Mouse (Mus musculus): ENCODE measurements around the gene Pogk. TPM values are rescaled to one million over a fixed set of nuclear protein-coding genes. Genes with fewer than 3 reads are reported as not detected.
A peak's percentile ranks its signal among the peaks of the same experiment; 100 is the strongest.

Pogk gene
- polyA plus RNA-seq, 1 experiment from 2014 or later: 49.5 TPM

DNA sequence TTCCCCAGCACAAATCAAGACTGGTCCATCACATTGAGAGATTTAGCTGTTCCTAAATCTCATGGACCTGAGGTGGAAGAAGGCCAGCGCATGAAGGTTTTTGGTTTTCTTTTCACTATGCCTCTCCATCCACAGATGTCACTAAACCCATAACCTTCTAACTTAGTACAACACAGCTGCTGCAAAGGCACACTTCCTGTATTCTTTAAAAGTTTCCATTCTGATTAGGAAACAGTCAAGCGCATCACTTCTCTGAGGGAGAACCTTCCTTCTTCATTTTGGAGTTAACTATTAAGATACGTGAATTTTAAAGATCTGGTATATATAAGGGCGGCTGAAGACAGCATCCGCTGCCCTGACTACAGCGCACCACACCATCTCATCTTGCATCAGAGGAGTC lies 64.1 kb downstream of the Pogk start:
- H3K4me1 ChIP-seq (replicated peaks; ENCODE audit: control insufficient read depth, insufficient read depth, low read length): no peaks in the 10 kb centered on the region
- H3K4me3 ChIP-seq (ENCODE audit: low read depth, low read length): no peak overlapping the region
- no peak overlapping the region for H3K4me2 ChIP-seq (ENCODE audit: low read depth, low read length, severe bottlenecking)
- H3K36me3 ChIP-seq (ENCODE audit: control insufficient read depth, insufficient read depth, low read length): no peaks in the 10 kb centered on the region
- no peaks in the 10 kb centered on the region for H3K27me3 ChIP-seq (ENCODE audit: control insufficient read depth, insufficient read depth, low read length)
- DNase-seq (ENCODE audit: low spot score) (no peak), ATAC-seq (replicated peaks; ENCODE audit: low FRiP score) (no peak)
- no peak overlapping the region for H3K9ac ChIP-seq (ENCODE audit: low read length)
- H3K27ac ChIP-seq (ENCODE audit: low read depth, low read length): no peak overlapping the region
- no peaks in the 10 kb centered on the region for H3K9me3 ChIP-seq (ENCODE audit: control insufficient read depth, low read length)
- 93% methylated on average over 6 of the region's 6 CpGs for WGBS

- ATAC-seq (replicated peaks; ENCODE audit: low FRiP score): peak; percentile 53; the same call in 1 of the 2 replicates
- H3K9ac ChIP-seq (ENCODE audit: low read length): no peak overlapping the region
- no peak overlapping the region for H3K4me3 ChIP-seq (ENCODE audit: low read depth, low read length)
- no peak overlapping the region for H3K27ac ChIP-seq (ENCODE audit: low read depth, low read length)
- no peaks in the 10 kb centered on the region for H3K27me3 ChIP-seq (ENCODE audit: control insufficient read depth, insufficient read depth, low read length)
- H3K36me3 ChIP-seq (ENCODE audit: control insufficient read depth, insufficient read depth, low read length): no peaks in the 10 kb centered on the region
- H3K4me1 ChIP-seq (replicated peaks; ENCODE audit: control insufficient read depth, insufficient read depth, low read length): no peaks in the 10 kb centered on the region
- no peak overlapping the region for H3K4me2 ChIP-seq (ENCODE audit: low read depth, low read length, severe bottlenecking)
- DNase-seq (ENCODE audit: low spot score): peak; percentile 68
- 54% methylated on average over 8 of the region's 8 CpGs for WGBS
- no peaks in the 10 kb centered on the region for H3K9me3 ChIP-seq (ENCODE audit: control insufficient read depth, low read length)
Measured at GRCm38 (mm10) chr1:166344300-166345077, 65.2 kb downstream of the Pogk start.

DNA sequence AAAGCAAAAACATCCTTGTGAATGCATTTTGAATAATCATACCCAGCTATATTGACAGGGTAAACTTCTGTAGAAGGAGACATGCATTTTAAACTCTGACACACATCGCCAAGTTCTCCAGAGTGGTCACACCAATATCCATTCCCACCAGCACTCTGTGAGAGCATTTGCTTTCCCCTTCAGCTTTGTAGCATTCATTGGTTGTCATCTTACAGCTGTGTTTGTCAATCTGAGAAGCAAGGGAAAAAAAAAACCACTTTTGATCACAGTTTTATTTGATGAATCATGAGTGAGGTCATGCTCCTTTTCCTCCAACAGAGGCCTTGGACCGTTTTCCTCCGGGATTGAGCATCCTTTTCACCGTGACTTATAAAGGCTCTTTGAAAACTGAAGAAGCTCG lies 66.1 kb downstream of the Pogk start:
- no peaks in the 10 kb centered on the region for H3K36me3 ChIP-seq (ENCODE audit: control insufficient read depth, insufficient read depth, low read length)
- H3K27me3 ChIP-seq (ENCODE audit: control insufficient read depth, insufficient read depth, low read length): no peaks in the 10 kb centered on the region
- ATAC-seq (replicated peaks; ENCODE audit: low FRiP score) (no peak), DNase-seq (ENCODE audit: low spot score) (no peak)
- H3K4me3 ChIP-seq (ENCODE audit: low read depth, low read length): no peak overlapping the region
- H3K4me2 ChIP-seq (ENCODE audit: low read depth, low read length, severe bottlenecking): no peak overlapping the region
- 64% methylated on average over 5 of the region's 5 CpGs for WGBS
- no peaks in the 10 kb centered on the region for H3K4me1 ChIP-seq (replicated peaks; ENCODE audit: control insufficient read depth, insufficient read depth, low read length)
- no peak overlapping the region for H3K27ac ChIP-seq (ENCODE audit: low read depth, low read length)
- H3K9me3 ChIP-seq (ENCODE audit: control insufficient read depth, low read length): no peaks in the 10 kb centered on the region
- H3K9ac ChIP-seq (ENCODE audit: low read length): no peak overlapping the region

DNA sequence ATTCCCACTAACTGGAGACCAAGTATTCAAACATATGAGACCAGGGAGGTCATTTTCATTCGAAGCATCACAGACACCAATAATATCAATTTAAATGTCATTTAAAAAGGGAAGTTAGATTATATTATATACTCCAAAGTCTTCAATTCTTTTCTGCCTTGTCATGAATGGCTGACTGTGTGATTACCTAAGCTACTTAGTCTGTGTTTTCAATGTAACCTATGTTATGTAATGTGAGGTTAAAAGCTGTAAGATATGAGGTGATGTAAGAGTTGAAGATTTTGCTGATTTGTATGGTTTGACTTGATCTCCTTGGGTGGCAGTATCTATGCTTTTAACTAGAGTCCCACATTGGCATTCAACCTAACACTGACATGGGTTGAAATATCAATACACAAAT lies 67.1 kb downstream of the Pogk start:
- WGBS: 86% methylated on average over 1 of the region's 1 CpGs
- Histone ChIP-seq H3K4me3 (ENCODE audit: low read depth, low read length) (no peak overlapping the region), H3K27me3 (ENCODE audit: control insufficient read depth, insufficient read depth, low read length) (no peaks in the 10 kb centered on the region), H3K36me3 (ENCODE audit: control insufficient read depth, insufficient read depth, low read length) (no peaks in the 10 kb centered on the region), H3K9ac (ENCODE audit: low read length) (no peak overlapping the region), H3K27ac (ENCODE audit: low read depth, low read length) (no peak overlapping the region), H3K4me1 (replicated peaks; ENCODE audit: control insufficient read depth, insufficient read depth, low read length) (no peaks in the 10 kb centered on the region), H3K4me2 (ENCODE audit: low read depth, low read length, severe bottlenecking) (no peak overlapping the region), H3K9me3 (ENCODE audit: control insufficient read depth, low read length) (no peaks in the 10 kb centered on the region)
- ATAC-seq (replicated peaks; ENCODE audit: low FRiP score): no peak
- DNase-seq (ENCODE audit: low spot score): no peak

GRCm38 (mm10) chr1:166342060-166342459 lies 67.6 kb downstream of the Pogk start:
- H3K36me3 ChIP-seq (ENCODE audit: control insufficient read depth, insufficient read depth, low read length): no peaks in the 10 kb centered on the region
- no peak overlapping the region for H3K9ac ChIP-seq (ENCODE audit: low read length)
- no peak for DNase-seq (ENCODE audit: low spot score)
- H3K4me1 ChIP-seq (replicated peaks; ENCODE audit: control insufficient read depth, insufficient read depth, low read length): no peaks in the 10 kb centered on the region
- H3K27ac ChIP-seq (ENCODE audit: low read depth, low read length): no peak overlapping the region
- H3K27me3 ChIP-seq (ENCODE audit: control insufficient read depth, insufficient read depth, low read length): no peaks in the 10 kb centered on the region
- no peaks in the 10 kb centered on the region for H3K9me3 ChIP-seq (ENCODE audit: control insufficient read depth, low read length)
- H3K4me3 ChIP-seq (ENCODE audit: low read depth, low read length): no peak overlapping the region
- WGBS: 77% methylated on average over 2 of the region's 2 CpGs
- ATAC-seq (replicated peaks; ENCODE audit: low FRiP score): no peak
- H3K4me2 ChIP-seq (ENCODE audit: low read depth, low read length, severe bottlenecking): no peak overlapping the region

DNA sequence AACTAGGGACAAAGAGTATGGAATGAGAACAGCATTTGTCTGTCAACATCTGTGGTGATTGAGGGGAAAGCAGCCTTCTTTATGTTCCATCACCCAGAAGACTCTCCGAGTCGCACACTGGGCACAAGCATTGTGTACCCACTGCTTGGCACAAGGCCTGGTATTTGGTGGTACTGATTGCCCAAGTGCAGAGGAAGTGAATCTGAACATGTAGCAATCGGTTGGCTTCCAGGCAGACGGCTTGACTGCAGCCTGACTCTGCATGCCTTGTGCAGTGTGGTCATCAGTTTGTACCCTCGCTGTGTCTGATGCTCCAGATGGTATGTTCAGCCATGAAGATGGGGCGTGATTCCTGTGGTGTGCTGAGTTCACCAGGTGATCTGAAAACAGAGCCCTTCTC lies 70.6 kb downstream of the Pogk start:
- Histone ChIP-seq H3K9ac (ENCODE audit: low read length) (no peak overlapping the region), H3K36me3 (ENCODE audit: control insufficient read depth, insufficient read depth, low read length) (no peaks in the 10 kb centered on the region), H3K27me3 (ENCODE audit: control insufficient read depth, insufficient read depth, low read length) (no peaks in the 10 kb centered on the region), H3K4me3 (ENCODE audit: low read depth, low read length) (no peak overlapping the region), H3K9me3 (ENCODE audit: control insufficient read depth, low read length) (no peaks in the 10 kb centered on the region), H3K4me1 (replicated peaks; ENCODE audit: control insufficient read depth, insufficient read depth, low read length) (no peaks in the 10 kb centered on the region), H3K4me2 (ENCODE audit: low read depth, low read length, severe bottlenecking) (no peak overlapping the region), H3K27ac (ENCODE audit: low read depth, low read length) (no peak overlapping the region)
- DNase-seq (ENCODE audit: low spot score) (no peak), ATAC-seq (replicated peaks; ENCODE audit: low FRiP score) (no peak)
- WGBS: 92% methylated on average over 6 of the region's 6 CpGs

Other genes starting within 250 kb of the Pogk start
- gene Mael, start 171.1 kb downstream of the Pogk start, polyA plus RNA-seq (2014; fragmentation: Nextera tagmentation; extraction: Ambion mirVana): not detected in 2 replicates
- 10.8 and 10.9 TPM in 2 replicates for gene Ildr2, start 155.7 kb downstream of the Pogk start, polyA plus RNA-seq (2014; fragmentation: Nextera tagmentation; extraction: Ambion mirVana)
- gene Tada1, start 30.8 kb downstream of the Pogk start, polyA plus RNA-seq (2014; fragmentation: Nextera tagmentation; extraction: Ambion mirVana): 64.0 and 70.1 TPM in 2 replicates
- gene Gm4846, start 87.7 kb upstream of the Pogk start, polyA plus RNA-seq (2014; fragmentation: Nextera tagmentation; extraction: Ambion mirVana): not detected in 2 replicates
- gene Gm4847, start 237.8 kb upstream of the Pogk start, polyA plus RNA-seq (2014; fragmentation: Nextera tagmentation; extraction: Ambion mirVana): not detected in 2 replicates